Mouse (Mus musculus) right cerebral cortex, postnatal 14 days (tissue): ENCODE measurements at regions not wholly inside any gene's neighbourhood (a gene's known extent, or its start where the extent isn't known, plus 50 kb on each side); places are given as distances from the start of the nearest gene placed in this dataset.

Source experiments
- DNase-seq: peaks from one replicate; pipeline ENCODE4 v3.0.0; 2022

DNA sequence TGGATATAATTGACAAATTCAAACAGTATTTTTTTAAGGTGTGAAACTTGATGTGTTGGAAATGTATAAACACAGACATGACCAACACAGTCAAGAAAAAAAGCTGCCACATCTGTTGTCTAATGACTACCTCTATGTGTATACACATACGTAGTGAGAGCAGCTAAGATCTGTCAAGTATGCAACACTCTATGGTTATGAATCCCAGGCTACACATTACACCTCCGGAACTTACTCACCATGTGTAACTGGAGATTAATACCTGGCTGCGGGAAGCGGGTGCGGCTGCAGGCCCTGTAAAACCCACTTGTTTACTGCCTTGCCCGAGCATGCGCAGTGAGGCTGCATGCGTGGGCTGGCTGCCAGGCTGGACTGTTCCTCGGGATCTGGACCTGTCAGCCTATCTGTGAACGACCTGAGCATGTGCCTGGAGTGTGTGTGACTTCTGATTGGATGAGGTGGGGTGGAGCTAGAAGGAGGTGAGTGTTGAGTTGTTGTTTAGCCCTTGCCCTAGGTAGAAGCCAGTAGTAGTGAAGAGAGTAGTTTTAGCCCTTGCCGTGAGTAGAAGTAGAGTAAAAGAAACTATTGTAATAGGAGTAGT, 211.1 kb downstream of the Sp3 start:
- DNase-seq, result no peak

DNA sequence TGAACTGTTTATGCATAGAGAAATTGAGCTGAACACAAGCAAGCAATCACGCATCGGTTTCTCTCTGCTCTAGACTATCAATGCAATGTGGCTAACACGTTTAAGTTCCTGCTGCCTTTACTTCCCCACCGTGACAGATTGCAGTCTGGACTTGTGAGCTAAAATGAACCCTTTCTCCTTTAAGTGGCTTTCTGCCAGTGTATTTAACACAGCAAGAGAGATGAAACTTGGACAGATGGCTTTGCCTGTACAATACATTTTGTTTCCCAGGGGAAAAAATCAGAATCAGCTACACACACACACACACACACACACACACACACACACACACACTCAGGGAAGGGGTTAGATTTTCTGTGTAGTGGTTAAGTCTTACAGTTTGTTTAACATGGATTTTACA, 206.8 kb downstream of the Sp3 start:
- no peak for DNase-seq

DNA sequence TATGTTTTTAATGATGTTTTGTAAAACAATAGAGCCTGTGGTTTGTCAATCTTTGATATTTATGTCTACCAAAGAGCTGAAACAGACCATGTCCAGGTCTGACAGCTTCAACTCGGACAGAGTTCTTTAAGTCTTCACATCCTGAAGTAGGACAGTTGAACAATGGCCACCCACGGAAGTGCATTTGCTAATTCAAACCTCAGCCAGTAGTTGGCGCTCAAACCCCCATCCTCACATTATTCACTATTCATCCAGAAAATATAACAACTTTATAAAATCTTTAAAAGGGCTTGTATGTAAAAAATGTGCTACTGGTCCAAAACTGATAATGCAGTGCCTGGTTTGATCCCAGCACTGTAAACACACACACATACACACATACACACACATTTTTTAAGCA, 202.9 kb downstream of the Sp3 start:
- DNase-seq, result no peak

DNA sequence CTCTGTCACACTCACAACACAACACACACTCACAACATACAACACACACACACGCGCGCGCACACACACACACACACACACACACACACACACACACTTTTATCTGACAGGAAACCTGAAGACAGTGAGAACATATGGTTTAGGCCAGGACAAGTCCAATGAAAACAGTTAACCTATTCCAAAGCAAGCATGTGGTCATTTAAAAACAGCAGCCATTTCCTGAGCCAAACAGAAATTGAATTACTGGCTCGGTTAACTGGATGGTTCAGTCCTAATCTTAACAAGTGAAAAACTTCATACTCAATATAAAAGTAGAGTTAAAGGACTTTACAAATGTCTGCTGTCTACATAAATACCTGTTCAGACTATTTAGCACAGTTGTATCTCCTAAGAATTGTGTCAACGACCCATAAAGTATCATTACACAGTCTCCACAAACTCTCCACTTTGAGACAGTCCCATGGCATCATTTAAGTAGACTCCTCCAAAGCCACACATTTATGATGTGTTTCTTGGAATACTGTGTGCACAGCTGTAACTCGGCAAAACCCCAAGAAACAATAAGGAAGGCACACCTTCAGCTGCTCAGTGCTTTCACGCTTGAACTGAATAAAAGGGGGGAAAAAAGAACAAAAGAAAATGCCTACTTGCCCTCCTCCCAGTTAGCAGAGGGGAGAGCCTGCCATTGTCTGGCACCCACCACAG, 202.3 kb downstream of the Sp3 start:
- no peak for DNase-seq

DNA sequence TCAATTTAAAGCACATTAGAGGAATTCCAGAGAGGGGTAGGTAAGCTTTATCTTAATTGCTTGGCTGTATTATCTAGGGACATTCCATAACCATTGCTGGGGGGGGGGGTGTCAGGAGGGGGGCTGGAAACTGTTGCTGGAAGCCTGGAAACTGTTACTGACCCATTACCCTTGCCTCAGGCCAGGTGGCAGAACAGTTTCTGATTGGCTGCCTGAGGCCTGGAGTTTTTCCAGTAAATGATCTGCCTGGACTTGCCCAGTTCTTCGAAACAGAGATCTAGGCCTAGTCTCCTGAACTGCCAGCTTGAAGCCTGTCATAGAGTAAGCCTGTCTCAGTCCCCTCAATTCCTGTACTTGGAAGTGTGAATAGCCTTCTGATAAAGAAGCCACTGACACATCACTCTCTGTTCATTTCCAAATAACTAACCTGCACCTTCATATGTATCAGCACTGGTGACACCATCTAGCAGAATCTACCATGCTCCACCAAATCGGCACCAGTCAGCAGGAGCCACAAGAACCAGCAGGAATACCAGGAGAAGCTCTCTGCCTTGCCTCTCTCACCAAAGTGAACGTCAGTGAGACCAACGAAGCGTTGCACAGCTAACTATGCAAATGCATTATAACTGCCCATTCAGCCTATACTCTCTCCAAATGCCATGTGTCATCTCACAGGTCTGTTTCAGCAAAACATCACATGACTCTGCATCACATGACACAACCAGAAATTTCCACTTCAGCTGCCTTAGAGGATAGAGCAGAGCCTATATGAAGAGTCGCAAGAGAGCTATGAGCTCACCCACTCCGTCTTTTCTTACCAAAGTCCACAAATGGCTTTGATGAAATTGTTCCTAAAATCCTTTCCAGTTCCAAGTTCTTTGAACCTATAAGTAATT, 200.7 kb downstream of the Sp3 start:
- DNase-seq, result no peak

DNA sequence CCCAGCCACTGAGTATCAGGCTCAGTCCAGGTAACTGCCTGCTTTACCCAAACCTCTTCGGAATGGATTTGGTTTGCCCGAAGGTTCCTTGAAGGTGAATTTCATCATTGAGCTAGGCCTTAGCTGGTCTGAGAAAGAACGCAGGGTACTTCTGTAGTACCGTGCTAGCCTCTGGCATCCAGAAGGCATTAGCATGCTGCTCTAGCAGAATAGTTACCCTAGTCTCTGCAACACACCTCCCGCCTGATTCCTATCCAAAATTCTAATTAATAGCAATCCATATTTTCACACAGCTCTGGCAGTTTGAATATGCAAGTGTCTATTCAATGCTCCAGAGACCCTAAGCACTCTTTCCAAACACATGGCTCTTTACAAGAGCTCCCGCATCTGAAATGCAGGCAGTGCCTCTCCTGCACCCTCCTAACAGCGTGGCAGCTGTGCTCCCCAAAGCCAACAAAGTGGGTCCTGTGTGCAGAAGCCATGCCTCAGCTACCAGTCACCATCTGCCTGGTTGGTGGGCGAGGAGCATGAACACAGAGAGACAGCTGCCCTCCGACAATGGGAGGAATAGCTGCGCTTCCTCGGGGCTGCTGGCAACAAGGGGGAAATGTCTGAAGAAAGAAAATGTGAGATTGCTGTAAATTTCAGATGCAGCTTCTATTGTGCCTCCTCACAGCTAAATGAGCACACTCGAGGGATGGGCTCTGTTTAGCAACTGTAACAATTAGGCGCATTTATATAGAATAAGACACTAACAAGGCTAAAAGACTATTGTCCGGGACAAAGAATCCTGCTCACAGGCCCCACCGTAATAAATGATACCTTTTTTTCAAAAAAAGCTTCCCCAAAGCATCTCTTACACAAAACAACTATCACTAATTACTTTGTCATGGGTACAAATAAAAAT, 198.6 kb downstream of the Sp3 start:
- DNase-seq, result peak; percentile 11

DNA sequence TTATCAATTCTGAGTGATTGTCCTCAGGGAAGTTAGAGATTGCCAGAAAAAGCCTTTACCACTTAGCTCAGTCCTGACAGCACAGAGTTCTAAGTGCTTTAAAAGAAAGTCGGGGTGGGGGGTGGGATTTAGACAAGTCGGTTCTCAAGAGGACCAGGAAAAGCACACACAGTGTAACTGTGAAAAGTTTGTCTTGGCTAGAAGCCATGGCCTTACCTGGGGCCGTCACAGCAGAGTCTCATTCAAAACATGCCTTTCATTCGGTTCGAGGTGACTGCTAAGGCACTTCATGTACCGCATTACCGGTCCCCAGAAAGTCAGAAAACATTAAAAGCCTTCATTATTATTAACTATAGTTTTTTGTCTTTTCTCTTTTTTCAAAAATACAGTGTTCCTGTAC, 197.9 kb downstream of the Sp3 start:
- DNase-seq, result no peak

DNA sequence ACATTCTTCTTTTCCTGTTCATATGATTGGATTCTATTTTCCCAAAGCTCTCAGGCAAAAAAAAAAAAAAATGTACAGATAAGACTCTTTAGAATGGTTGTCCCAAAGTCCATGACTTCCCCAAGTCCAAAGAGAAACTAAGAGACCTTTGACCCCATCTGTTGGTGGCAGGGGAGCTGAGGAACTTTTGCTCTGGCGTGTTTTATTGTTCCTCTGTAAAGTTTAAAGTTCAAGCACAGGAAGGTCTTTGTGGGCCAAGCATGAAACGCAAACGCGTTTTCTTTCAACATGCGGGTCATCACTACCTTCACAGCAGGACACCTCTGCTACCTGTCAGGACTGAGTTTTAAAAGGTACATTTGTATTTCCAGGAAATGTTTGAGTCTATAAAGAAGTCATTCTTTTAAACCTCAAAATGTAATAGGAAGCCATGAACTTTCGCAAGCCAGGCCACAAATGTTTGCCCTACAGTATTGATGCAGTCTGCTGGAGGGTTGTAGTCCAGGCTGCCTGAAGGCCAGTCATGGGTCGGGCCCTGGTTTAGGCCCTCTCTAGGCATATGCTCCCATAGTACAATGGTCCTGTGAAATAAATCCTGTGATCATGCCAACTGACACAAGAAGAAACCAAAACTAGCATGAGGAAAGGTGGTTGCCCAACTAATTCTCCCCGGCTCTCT, 194.7 kb downstream of the Sp3 start:
- no peak for DNase-seq

DNA sequence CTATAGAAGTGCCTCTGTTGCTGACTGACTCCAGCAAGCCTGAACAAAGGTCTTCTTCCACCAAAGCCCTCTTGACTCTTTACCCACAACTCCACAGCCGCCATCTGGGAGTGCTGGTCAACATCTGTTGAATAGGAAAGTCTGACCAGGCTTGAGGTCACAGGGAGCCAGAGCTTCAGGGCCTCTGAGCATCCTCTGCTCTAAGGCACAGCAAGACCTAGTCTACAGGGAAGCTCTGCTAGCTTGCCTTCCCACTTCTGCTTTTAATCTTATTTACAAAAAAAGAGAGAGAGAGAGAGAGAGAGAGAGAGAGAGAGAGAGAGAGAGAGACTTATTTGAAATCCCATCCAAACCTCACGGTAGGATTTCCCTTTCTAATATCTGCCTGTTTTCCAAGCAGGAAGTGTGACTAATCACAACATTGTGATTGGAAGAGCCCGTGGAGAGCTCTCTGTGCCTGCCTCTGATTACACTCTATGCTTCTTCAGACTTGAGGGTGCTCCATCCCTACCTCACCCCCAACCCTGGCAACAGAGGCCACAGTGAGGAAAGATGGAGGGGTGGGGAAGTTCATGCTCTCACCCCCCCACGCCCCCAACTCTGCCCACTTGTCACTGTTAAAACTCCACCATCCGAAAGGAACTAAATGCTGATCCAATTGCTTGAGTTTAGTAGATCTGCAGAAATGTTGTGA, 194.1 kb downstream of the Sp3 start:
- no peak for DNase-seq

DNA sequence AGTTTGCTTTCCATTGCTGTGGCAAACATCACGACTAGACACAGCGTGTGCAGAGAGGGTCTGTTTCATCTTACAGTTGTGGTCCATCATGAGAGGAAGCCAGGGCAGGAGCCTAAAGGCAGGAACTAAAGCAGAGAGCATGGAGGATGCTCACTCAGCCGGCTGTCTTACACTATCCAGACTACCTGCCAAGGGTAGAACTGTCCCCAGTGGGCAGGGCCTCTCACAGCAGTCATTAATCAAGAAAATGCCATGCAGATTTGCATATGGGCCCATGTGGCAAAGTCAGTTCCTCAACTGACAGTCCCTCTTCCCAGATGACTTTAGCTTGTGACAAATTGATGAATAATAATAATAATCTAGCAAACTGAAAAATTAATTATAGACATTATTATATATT, 192.6 kb downstream of the Sp3 start:
- DNase-seq, result no peak

DNA sequence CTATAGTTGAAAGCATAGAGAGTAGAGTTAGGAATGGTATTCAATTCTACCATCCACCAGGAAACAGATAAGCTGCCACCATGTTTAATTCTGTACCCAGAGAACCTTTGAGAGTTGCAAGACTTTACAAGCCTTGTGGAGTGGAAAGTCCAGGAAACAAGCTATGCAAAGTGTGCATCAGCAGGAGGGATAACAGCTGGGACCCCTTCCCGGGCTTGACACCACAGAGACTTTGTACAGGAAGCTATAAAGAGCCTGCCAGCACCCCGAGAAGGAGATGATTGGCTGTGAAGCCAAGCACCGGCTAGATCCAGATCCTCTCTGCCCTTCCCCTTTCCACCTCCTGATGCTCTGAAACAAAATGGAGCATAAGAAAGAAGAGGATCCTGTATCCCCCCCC, 188.8 kb downstream of the Sp3 start:
- no peak for DNase-seq

DNA sequence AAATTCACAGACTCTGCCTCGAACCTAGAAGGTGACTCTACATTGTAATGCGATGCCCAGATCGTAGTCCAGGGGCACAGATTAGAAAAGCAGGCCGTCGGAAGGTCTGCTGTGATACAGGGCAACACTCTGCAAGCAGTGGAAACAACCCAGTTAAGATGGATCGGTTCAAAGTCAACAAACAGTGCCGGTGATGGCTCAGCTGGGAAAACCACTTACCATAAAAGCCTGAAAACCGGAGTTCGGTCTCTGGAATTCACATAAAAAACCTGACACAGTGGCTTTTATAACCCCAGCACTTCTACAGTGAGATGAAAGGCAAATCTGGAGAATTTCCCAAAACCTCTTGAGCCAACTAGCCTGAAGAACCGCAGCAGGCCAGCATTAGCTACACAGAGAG, 186.8 kb downstream of the Sp3 start:
- no peak for DNase-seq

DNA sequence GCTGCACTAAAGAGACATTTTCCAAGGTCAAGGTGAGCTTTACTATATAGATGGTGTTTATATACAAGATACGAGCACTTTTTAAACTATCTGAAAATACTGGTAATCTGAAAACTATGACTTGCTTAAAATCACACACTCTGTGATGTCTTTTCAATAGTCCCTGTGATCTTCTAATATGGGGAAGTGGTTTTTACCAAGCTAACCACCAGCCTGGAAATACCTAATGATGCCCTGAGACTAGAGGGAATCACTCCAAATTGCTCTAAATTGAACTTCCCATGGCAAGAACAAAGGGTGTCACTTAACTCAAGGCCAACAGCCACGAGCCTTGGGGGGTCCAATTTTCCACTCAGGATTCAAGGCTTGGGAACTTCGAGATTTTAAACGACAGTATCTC, 185.7 kb downstream of the Sp3 start:
- DNase-seq, result no peak

DNA sequence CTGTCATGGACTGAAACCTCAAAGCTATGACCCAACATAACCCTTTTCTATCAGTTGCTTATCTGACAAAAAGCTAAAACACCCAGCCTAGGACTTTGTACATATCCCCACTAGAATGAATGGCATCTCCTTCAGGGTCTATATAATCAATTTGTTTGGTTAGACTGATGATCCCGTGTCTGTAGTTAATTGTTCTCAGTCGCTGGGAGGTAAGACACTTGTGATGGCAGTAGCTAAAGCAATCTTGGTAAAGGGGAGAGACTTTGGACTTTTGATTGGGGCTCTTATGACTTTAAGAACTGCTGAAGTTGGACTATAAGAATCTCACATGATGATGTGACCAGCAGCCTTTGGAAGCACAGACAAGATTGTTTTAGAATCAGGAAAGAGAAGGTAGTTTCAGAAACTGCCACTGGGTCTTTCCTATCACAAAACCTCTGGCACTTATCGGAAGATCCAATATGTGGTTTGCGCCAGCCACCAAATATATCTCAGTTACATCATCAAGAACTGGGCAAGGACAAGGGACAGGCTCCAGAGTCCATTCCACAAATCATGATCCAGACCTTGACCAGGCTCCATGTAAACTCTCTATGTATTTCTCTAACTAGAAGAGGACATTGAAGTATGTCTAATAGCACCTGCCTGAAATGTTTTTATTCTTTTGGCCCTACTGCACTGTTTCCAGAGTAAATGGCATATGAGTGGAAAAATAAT, 183.1 kb downstream of the Sp3 start:
- no peak for DNase-seq

DNA sequence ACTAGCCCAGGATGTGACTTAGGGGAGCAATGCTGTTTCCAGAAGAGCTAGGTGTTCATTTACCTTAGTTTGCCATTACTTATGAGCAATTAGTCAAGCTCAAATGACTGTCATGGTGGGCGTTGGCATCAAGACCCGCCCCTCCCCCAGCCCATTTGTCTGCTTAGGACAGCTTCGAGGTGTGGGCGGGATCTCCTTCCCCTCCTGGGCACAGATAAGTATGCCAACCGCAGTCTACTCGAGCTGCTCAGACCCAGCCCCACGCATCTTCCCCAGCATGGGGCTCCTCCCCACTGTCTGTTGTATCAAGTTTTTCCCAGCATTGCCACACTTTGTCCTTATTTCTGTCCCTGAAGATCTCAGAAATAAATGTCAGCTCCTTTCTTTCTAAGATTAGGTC, 179.6 kb downstream of the Sp3 start:
- no peak for DNase-seq

DNA sequence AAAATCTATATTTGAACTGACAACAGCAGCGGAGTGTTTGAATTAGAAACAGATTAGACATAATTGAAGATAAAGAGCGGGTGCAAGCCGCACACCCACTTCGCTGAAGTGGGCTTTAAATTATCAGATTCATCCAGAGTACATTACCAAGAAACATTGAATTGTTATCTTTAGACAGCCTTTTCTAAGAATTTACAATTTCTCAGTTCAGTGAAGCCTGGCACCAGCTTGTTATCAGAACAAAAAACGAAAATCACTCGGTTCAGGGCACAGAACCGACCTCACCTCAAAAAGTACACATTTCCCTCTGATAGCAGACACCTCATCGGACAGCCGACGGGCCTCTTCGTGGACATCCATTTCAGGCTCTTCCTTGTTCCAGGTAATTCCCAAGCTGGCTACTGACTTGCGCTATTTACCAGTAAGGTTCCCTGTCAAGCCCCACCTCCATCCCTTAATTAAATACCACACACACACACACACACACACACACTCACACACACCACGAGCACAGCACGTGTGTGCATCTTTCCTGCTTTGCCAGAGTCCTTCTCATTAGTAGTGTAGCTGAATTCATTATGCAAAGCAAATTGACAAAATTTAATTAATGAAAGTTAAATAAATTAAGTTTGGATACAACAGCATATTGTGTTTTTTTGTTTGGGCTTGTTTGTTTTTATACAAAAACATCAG, 166.8 kb downstream of the Sp3 start:
- DNase-seq, result no peak

DNA sequence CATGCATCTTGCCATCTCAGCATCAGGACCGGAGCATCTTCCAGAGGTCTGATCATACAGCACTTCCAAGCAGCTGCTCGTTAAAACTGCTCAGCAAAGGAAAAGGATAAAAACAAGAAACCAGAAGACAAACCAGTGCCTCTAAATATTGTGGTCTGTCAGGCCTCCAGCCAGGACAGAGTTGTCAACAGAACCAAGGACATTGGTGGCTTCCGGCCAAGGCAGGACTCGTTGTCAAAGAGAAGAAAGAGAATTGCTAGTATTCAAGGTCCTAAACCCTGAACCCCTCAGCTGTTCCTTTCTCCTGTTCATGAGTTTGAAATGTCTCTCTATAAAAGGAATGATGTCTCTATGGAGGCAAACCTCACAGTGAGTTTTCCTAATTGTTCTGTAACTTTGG, 155.0 kb downstream of the Sp3 start:
- no peak for DNase-seq

DNA sequence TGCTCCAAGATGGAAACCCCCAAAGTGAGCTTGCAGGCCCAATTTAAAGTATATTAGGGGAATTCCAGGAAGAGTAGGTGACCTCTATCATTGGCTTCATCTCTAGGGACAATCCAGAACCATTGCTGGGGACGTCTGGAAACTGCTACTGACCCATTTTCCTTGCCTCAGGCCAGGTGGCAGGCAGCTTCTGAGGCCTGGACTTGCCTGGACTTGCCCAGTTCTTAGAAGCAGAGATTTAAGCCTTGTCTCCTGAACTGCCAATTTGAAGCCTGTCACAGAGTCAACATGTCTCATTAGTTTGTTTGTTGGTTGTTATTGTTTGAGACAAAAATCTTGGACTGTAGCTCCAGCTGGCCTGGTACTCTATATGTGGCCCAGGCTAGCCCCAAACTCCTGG, 151.1 kb downstream of the Sp3 start:
- DNase-seq, result no peak

DNA sequence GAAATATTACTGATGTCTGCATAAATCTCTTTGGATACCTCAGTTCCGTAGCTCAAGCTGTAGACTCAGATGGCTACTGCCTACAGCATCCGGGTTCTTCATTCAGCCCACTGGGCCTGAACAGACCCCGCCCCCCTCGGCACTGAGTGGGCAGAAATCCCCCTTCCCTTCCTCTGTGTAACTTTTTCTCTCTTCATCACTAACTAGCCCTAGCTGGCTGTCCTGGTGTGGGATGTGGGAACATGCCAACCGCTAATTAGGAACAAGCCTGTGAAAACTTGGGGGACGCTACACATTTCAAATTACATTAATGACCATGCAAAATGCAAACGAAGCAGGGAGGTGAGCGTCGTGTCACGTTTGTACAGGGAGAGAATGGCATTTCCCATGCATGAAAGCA, 147.5 kb downstream of the Sp3 start:
- DNase-seq, result no peak

DNA sequence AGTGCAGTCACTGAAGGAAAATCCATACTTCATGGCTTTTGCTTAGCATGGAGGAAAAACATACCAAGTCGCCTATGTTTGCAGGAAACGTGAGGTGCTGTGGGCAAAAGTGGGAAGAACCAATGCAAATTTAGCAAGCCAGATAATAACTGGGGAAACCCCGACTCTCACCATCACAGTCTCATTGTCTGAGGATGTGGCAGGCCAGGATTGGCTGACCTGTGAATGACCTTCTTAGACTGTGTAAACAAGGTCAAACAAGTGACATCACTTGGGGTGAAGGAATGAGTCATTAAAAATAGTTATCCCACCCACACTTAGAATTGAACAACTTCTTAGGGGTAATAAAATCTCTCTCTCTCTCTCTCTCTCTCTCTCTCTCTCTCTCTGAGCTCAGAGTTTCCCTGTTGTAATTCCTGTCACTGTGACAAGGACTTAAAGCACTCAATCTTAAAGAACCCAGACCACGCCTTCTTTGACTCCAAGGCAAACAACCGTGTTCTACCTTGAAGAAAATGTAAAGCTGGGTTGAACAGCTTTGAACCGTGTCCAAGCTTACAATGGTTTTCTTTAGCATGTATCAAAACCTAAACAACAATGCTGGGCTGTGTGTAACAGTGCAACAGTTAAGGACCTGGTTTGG, 142.0 kb downstream of the Sp3 start:
- DNase-seq, result no peak
